Mouse (Mus musculus) adrenal gland, postnatal 25 days (tissue): ENCODE results near the gene Usp2. TPM values are rescaled to one million over a fixed set of nuclear protein-coding genes. Genes with fewer than 3 reads are reported as not detected.

Experiments
- DNase-seq: peaks from one replicate; pipeline ENCODE4 v3.0.0; 2021; ENCODE audit warnings: mixed read lengths
- total RNA-seq: library from RNA; stranded (reverse); gene quantifications from 2 replicates; pipeline ENCODE4 v1.2.3, GENCODE M21; 2021

The Usp2 gene
- total RNA-seq, 1 experiment from 2014 or later: 22.8 TPM

DNA sequence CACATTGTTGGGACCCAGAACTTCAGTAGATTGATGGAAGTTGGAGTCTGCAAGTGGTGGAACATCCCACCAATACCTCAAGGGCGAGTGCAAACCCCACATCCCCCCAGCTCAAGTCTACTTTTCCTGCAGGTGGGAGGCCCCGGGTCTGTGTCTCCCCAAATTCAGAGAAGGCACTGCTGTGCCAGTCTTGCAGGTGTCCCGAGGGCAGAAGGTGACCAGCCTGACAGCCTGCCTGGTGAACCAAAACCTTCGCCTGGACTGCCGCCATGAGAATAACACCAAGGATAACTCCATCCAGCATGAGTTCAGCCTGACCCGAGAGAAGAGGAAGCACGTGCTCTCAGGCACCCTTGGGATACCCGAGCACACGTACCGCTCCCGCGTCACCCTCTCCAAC is 20.4 kb upstream of the Usp2 start:
- DNase-seq: no peak

- no peak for DNase-seq
These were observed 19.8 kb upstream of the Usp2 start for GRCm38 (mm10) chr9:44047071-44047470.

DNA sequence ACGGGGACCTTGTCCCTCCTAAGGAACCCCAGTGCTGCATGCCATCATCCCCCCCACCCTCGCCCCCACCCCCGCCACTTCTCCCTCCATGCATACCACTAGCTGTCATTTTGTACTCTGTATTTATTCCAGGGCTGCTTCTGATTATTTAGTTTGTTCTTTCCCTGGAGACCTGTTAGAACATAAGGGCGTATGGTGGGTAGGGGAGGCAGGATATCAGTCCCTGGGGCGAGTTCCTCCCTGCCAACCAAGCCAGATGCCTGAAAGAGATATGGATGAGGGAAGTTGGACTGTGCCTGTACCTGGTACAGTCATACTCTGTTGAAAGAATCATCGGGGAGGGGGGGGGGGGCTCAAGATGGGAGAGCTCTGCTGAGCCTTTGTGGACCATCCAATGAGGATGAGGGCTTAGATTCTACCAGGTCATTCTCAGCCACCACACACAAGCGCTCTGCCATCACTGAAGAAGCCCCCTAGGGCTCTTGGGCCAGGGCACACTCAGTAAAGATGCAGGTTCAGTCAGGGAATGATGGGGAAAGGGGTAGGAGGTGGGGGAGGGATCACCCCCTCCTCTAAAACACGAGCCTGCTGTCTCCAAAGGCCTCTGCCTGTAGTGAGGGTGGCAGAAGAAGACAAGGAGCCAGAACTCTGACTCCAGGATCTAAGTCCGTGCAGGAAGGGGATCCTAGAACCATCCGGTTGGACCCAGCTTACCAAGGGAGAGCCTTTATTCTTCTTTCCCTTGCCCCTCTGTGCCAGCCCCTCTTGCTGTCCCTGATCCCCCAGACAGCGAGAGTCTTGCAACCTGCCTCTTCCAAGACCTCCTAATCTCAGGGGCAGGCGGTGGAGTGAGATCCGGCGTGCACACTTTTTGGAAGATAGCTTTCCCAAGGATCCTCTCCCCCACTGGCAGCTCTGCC is 19.0 kb upstream of the Usp2 start:
- no peak for DNase-seq

GRCm38 (mm10) chr9:44048541-44049380 is 18.1 kb upstream of the Usp2 start:
- DNase-seq: no peak

DNA sequence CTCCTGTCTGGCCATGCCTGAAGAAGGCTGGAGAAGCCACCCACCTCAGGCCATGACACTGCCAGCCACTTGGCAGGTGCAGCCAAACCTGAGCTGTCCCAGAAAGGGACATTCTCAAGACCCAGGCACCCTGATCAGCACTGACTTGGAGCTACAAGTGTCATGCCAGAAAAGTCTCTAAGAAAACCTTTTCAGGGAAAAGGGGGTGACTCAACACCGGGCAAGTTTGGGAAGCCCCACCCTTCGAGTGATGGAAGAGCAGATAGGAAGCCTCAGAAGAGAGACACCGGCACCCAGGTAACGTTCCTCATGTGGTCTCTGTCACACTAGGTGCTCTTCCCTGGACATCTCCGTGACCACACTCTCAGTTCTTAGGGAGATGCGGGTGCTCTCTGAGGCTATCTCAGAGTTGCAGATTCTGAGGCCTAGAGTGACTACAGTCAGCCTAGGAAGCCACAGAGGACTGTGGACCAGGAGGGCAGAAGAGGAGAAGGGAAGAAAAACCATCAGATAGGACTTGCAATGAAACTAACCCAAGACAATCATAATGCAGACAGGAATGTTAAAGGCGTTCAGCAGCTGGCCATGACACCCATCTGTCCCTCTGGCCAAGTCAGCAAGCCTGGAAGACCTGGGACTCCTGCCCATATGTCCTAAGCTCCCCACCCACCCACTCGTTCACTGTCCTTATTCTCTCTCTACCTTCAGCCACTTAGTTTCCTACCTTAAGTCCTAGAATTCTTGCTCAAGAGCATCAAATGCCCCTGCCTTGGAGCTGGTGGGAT is 17.2 kb upstream of the Usp2 start:
- no peak for DNase-seq

- DNase-seq: no peak
These were observed 14.0 kb upstream of the Usp2 start for GRCm38 (mm10) chr9:44052855-44053254.

DNA sequence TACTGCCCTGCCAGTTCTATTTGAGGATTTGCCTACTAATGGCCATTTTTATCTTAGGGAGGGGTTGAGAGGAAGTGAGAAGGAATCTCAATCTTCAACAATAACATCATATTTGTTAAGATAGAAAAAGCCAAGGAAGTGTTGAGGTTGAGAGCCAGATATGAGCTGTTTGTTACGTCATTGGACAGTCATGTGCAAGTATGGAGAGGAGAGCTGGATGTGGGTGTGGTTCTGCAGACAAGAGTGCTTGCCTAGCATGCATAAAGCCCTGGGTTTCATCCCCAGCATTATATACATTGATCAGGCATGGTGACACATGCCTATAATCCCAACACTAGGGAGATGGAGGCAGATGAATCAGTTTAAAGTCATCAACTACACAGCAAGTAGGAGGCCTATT is 12.9 kb upstream of the Usp2 start:
- DNase-seq: no peak

DNA sequence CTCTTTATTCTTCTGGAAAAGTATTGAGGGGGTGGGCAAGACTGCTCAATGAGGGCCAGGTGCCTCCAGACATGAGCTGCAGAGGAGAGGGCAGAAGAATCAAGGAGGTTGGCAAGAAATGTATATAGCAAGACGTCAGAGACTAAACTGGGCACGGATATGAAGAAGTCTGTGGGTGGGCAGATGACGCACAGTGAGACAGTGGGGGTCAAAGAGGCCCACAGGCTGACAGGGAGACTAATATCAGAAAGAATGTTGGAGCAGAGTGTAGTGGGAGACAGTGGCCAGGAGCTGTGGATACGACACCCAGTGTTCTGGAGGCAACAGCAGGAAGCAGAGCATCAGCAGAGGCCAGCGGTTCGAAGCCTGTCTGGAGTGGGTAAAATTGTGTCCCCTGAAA is 8.2 kb upstream of the Usp2 start:
- DNase-seq: no peak

DNA sequence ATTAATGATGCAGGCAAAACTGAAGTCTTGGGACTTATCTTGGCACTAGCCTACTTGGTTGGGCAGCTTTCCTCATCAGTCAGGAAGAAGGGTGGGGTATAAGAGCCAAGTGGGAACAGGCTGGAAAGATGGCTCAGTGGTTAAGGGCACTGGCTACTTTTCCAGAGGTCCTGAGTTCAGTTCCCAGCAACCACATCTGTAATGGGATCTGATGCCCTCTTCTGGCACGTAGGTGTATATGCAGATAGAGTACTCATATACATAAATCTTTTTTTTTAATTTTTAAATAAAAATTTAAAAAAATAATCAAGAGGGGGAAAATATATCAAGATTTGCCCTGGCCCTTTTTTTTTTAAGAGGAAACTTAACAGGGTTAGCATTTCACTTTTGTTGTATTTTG is 1.6 kb upstream of the Usp2 start:
- no peak for DNase-seq

- no peak for DNase-seq
These were observed 579 bp downstream of the Usp2 start for GRCm38 (mm10) chr9:44067241-44067959.

DNA sequence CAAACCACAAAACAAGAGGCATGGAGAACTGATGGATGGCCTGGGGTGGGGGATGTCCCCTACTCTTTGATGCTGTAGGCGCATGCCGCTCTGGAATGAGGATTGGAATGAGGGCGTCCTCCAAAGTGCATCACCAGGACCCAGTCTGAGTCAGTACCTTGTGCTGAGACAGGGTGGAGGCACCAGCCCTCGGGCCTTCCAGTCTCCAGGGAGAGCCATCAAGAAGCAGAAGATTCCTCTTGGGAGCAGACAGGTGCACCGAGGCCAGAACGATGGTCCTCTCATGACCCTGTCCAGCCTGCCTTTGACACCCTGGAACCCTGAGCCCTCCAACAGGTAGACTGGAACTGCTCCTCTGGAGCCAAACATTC is 1.1 kb downstream of the Usp2 start:
- no peak for DNase-seq

DNA sequence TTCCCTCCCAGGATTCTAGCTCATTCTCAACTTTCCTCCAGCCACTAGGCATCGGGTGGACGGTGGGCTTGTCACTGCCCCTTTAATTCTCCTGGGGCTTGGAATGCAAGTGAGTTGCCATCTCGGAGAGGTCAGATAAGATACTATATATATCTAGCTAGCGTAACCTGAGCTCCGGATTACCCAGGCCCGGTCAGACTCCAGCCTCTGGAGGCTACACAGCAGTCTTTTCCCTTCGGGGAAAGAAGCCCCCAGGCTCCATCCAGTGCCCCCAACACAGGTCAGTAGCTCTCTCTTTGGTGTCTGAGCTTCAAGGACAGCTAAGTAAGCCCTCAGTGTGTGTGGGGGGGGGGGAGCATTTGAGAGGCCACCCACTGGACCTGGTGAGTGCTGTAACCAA is 2.4 kb downstream of the Usp2 start:
- DNase-seq: no peak

- no peak for DNase-seq
These were observed 3.5 kb downstream of the Usp2 start for GRCm38 (mm10) chr9:44070113-44070843.

DNA sequence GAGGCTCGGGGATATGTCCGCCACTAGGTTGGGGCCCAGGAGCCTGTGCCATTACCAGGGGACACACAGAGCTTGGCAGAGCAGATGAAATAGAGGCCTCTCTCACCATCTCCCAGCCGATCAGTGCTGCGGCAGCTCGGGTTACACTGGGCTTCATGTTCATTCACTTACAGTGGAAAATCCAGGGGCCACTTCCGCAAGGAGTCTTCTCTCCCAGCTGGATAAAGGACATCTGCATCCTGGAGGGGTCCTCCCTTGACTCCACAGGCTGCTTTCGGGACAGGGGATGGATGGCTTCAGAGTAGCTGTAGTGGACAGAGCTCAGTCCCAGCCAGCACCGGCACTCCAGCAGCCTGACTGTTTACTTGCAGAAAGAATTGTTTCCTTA is 4.0 kb downstream of the Usp2 start:
- no peak for DNase-seq

GRCm38 (mm10) chr9:44071914-44072598 is 5.2 kb downstream of the Usp2 start:
- DNase-seq: no peak

DNA sequence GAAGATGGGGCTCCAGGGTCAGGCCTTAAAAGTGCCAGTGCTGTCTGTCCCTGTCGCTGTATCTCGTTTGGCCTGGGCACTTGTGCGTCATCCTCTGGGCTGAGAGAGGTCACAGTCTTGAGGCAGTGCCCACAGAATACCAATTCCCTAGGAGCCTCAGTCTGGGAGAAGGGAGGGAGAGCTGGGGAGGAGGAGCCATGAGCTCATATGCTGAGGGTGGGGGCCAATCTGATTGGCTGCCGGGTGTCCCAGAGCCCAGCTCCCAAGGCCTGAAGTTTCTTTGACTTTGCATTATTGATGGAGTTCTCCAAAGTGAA is 5.7 kb downstream of the Usp2 start:
- peak; percentile 68 for DNase-seq

DNA sequence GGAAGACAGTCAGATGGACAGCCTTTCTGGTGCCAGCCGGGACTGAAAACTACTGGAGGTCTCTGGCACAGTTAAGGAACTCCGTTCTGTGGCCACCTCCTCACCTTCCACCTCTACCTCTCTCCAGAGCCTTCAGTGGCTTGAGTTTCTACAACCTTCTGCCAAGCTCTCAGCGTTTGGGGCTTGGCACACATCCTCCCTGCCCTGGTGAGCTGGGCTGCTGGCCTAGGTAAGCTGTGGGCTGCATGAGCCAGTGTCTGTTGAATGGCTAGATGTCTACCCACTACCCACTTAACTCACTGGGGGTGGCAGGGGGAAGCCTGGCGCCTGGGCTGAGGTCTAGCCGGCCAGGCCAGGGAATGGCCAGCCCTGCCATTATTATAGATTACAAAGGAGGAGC is 6.3 kb downstream of the Usp2 start:
- DNase-seq: no peak

GRCm38 (mm10) chr9:44074395-44075275 is 7.8 kb downstream of the Usp2 start:
- DNase-seq: no peak

- no peak for DNase-seq
These were observed 8.6 kb downstream of the Usp2 start for GRCm38 (mm10) chr9:44075276-44075995.
